Mouse (Mus musculus): ENCODE data around the gene Epb41l3. TPM values are rescaled to one million over a fixed set of nuclear protein-coding genes. Genes with fewer than 3 reads are reported as not detected.

Epb41l3 gene
- polyA plus RNA-seq, 1 experiment from 2014 or later: 115 TPM

DNA sequence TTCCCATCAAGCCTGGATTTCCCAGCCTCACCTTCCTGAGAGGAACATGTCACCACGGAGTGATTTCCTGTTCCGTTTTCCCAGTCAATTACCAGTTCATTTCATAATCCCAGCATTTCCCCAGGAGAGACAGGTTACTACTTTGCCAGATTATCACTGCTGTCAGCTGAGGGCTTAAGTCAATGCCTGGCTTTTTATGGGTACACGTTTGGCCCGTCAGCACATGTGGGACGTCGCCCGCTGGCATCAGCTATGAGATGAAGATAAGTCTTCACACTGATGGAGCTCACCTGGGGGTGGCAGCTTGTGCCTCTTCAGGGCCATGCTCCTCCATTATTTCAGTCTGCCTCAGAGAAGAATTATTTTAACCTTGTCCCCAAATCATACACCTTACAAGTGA is 145.4 kb downstream of the Epb41l3 start:
- no peak overlapping the region for H3K4me2 ChIP-seq (ENCODE audit: low read length)
- no peaks in the 10 kb centered on the region for H3K9me3 ChIP-seq (ENCODE audit: control insufficient read depth, low read length)
- no peaks in the 10 kb centered on the region for H3K36me3 ChIP-seq (ENCODE audit: control insufficient read depth, insufficient read depth, low read length)
- no peaks in the 10 kb centered on the region for H3K27me3 ChIP-seq (replicated peaks; ENCODE audit: control insufficient read depth, insufficient read depth, low read length)
- ATAC-seq: no peak
- 71% methylated on average over 7 of the region's 7 CpGs for WGBS
- H3K4me3 ChIP-seq (ENCODE audit: low read length): no peak overlapping the region
- H3K9ac ChIP-seq (ENCODE audit: low read depth, low read length): no peak overlapping the region
- H3K4me1 ChIP-seq (ENCODE audit: control insufficient read depth, insufficient read depth, low read depth, low read length): no peaks in the 10 kb centered on the region
- no peak overlapping the region for H3K27ac ChIP-seq (ENCODE audit: low read depth, low read length)

- 69% methylated on average over 6 of the region's 6 CpGs for WGBS
- H3K27ac ChIP-seq (ENCODE audit: low read depth, low read length): no peak overlapping the region
- ATAC-seq: no peak
- no peak overlapping the region for H3K9ac ChIP-seq (ENCODE audit: low read depth, low read length)
- H3K9me3 ChIP-seq (ENCODE audit: control insufficient read depth, low read length): no peaks in the 10 kb centered on the region
- H3K4me2 ChIP-seq (ENCODE audit: low read length): no peak overlapping the region
- H3K36me3 ChIP-seq (ENCODE audit: control insufficient read depth, insufficient read depth, low read length): no peaks in the 10 kb centered on the region
- no peak overlapping the region for H3K4me3 ChIP-seq (ENCODE audit: low read length)
- H3K4me1 ChIP-seq (ENCODE audit: control insufficient read depth, insufficient read depth, low read depth, low read length): no peaks in the 10 kb centered on the region
- no peaks in the 10 kb centered on the region for H3K27me3 ChIP-seq (replicated peaks; ENCODE audit: control insufficient read depth, insufficient read depth, low read length)
Observed at GRCm38 (mm10) chr17:69221377-69221776, 145.9 kb downstream of the Epb41l3 start.

GRCm38 (mm10) chr17:69221966-69222692 is 146.6 kb downstream of the Epb41l3 start:
- H3K4me3 ChIP-seq (ENCODE audit: low read length): no peak overlapping the region
- ATAC-seq: no peak
- whole genome bisulfite sequencing: 43% methylated on average over 10 of the region's 10 CpGs
- no peak overlapping the region for H3K4me2 ChIP-seq (ENCODE audit: low read length)
- no peak overlapping the region for H3K9ac ChIP-seq (ENCODE audit: low read depth, low read length)
- H3K9me3 ChIP-seq (ENCODE audit: control insufficient read depth, low read length): no peaks in the 10 kb centered on the region
- no peak overlapping the region for H3K27ac ChIP-seq (ENCODE audit: low read depth, low read length)
- no peaks in the 10 kb centered on the region for H3K27me3 ChIP-seq (replicated peaks; ENCODE audit: control insufficient read depth, insufficient read depth, low read length)
- H3K4me1 ChIP-seq (ENCODE audit: control insufficient read depth, insufficient read depth, low read depth, low read length): no peaks in the 10 kb centered on the region
- no peaks in the 10 kb centered on the region for H3K36me3 ChIP-seq (ENCODE audit: control insufficient read depth, insufficient read depth, low read length)

DNA sequence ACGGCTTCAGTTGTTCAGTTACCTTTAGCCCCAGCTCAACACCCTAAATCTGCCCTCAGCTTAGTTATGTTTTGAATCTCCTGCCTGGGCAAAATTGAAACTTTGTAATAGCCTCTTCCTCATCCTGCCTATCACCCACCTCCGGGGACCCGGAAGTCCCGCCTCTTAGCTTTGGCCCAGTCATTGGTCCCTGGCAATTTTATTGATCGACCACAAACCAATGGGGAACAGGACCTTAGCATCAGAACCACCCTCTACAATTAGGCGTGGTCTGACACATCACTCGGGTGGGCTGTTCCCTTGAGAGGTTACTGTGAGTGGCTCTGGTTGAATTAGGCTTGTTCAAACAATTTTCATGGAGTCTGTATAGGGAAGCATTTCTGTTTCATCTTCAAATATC is 150.5 kb downstream of the Epb41l3 start:
- Histone ChIP-seq H3K27me3 (replicated peaks; ENCODE audit: control insufficient read depth, insufficient read depth, low read length) (no peaks in the 10 kb centered on the region), H3K4me2 (ENCODE audit: low read length) (no peak overlapping the region), H3K9ac (ENCODE audit: low read depth, low read length) (no peak overlapping the region), H3K36me3 (ENCODE audit: control insufficient read depth, insufficient read depth, low read length) (no peaks in the 10 kb centered on the region), H3K27ac (ENCODE audit: low read depth, low read length) (no peak overlapping the region), H3K4me1 (ENCODE audit: control insufficient read depth, insufficient read depth, low read depth, low read length) (peaks cover 7% of the 10 kb centered on the region), H3K9me3 (ENCODE audit: control insufficient read depth, low read length) (no peaks in the 10 kb centered on the region), H3K4me3 (ENCODE audit: low read length) (no peak overlapping the region)
- no peak for ATAC-seq
- 88% methylated on average over 7 of the region's 7 CpGs for WGBS

DNA sequence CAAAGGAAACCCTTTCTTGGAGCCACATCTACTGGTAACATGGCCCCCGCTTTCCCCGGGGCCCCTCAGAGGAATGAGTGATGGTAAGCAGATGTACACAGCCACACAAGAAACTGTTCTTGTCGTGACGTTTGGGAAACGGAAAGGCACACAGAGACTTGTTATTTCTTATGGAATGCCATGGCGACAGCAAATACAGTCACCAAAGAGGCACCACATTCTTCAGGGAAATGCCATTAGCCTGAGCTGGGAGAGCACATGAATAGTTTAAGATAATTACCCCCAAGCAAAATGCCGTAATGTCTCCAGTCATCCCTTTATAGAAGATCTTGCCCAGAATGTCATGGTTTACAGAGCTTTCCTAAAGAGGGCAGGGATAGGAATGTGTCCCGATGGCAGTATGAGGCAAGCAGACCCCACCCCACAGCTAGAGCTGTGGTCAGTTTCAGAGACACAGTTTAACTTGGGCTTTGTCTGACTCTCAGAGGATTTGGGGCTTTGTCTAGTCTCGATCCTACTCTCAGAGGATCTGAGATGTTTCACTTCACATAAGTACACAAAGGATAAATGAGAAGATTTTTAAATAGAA is 152.0 kb downstream of the Epb41l3 start:
- Histone ChIP-seq H3K4me1 (ENCODE audit: control insufficient read depth, insufficient read depth, low read depth, low read length) (peaks cover 14% of the 10 kb centered on the region), H3K9me3 (ENCODE audit: control insufficient read depth, low read length) (no peaks in the 10 kb centered on the region), H3K4me2 (ENCODE audit: low read length) (no peak overlapping the region), H3K4me3 (ENCODE audit: low read length) (no peak overlapping the region), H3K9ac (ENCODE audit: low read depth, low read length) (no peak overlapping the region), H3K27me3 (replicated peaks; ENCODE audit: control insufficient read depth, insufficient read depth, low read length) (no peaks in the 10 kb centered on the region), H3K36me3 (ENCODE audit: control insufficient read depth, insufficient read depth, low read length) (no peaks in the 10 kb centered on the region), H3K27ac (ENCODE audit: low read depth, low read length) (no peak overlapping the region)
- 45% methylated on average over 9 of the region's 9 CpGs for WGBS
- no peak for ATAC-seq

DNA sequence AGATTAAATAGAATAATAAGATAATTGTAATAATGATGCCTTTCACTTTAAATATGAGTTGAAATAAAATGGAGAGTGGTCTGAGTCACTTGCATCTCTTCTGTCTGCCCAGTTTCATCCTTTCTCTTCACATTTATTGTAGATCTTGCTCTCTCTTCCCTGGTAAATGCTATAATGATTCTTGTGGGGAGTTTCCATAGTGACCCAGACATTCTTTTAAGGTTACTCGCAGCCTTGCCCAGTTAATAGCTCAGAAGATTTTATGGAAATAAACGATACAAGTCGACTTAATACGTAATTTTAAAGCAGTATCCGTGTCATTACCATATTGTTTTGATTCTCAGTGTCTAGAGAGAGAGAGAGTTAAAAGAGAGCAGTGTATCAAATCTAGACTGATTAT is 154.0 kb downstream of the Epb41l3 start:
- no peak overlapping the region for H3K9ac ChIP-seq (ENCODE audit: low read depth, low read length)
- H3K9me3 ChIP-seq (ENCODE audit: control insufficient read depth, low read length): no peaks in the 10 kb centered on the region
- no peak for ATAC-seq
- H3K4me3 ChIP-seq (ENCODE audit: low read length): no peak overlapping the region
- no peak overlapping the region for H3K27ac ChIP-seq (ENCODE audit: low read depth, low read length)
- H3K4me2 ChIP-seq (ENCODE audit: low read length): no peak overlapping the region
- 66% methylated on average over 5 of the region's 5 CpGs for WGBS
- H3K4me1 ChIP-seq (ENCODE audit: control insufficient read depth, insufficient read depth, low read depth, low read length): peaks cover 14% of the 10 kb centered on the region
- no peaks in the 10 kb centered on the region for H3K27me3 ChIP-seq (replicated peaks; ENCODE audit: control insufficient read depth, insufficient read depth, low read length)
- no peaks in the 10 kb centered on the region for H3K36me3 ChIP-seq (ENCODE audit: control insufficient read depth, insufficient read depth, low read length)

- Histone ChIP-seq H3K27me3 (replicated peaks; ENCODE audit: control insufficient read depth, insufficient read depth, low read length) (no peaks in the 10 kb centered on the region), H3K4me2 (ENCODE audit: low read length) (no peak overlapping the region), H3K9me3 (ENCODE audit: control insufficient read depth, low read length) (no peaks in the 10 kb centered on the region), H3K4me3 (ENCODE audit: low read length) (no peak overlapping the region), H3K9ac (ENCODE audit: low read depth, low read length) (no peak overlapping the region), H3K27ac (ENCODE audit: low read depth, low read length) (peak overlapping the region; percentile 37; the same call in 1 of the 2 replicates), H3K36me3 (ENCODE audit: control insufficient read depth, insufficient read depth, low read length) (no peaks in the 10 kb centered on the region), H3K4me1 (ENCODE audit: control insufficient read depth, insufficient read depth, low read depth, low read length) (peaks cover 14% of the 10 kb centered on the region)
- peak; percentile 72 for ATAC-seq
- 14% methylated on average over 6 of the region's 6 CpGs for WGBS
Observed at GRCm38 (mm10) chr17:69230131-69230621, 154.7 kb downstream of the Epb41l3 start.

GRCm38 (mm10) chr17:69231360-69231759 is 155.9 kb downstream of the Epb41l3 start:
- 0 out of 2 replicates have a peak, but pooled peaks have one; percentile 7 for ATAC-seq
- Histone ChIP-seq H3K4me2 (ENCODE audit: low read length) (no peak overlapping the region), H3K27me3 (replicated peaks; ENCODE audit: control insufficient read depth, insufficient read depth, low read length) (no peaks in the 10 kb centered on the region), H3K36me3 (ENCODE audit: control insufficient read depth, insufficient read depth, low read length) (no peaks in the 10 kb centered on the region), H3K27ac (ENCODE audit: low read depth, low read length) (peak overlapping the region; percentile 23; the same call in 1 of the 2 replicates), H3K9me3 (ENCODE audit: control insufficient read depth, low read length) (no peaks in the 10 kb centered on the region), H3K4me3 (ENCODE audit: low read length) (no peak overlapping the region), H3K4me1 (ENCODE audit: control insufficient read depth, insufficient read depth, low read depth, low read length) (peaks cover 14% of the 10 kb centered on the region), H3K9ac (ENCODE audit: low read depth, low read length) (peak overlapping the region; percentile 22; the same call in 1 of the 2 replicates)
- WGBS: 45% methylated on average over 5 of the region's 5 CpGs

- 93% methylated on average over 3 of the region's 3 CpGs for WGBS
- Histone ChIP-seq H3K4me1 (ENCODE audit: control insufficient read depth, insufficient read depth, low read depth, low read length) (no peaks in the 10 kb centered on the region), H3K4me3 (ENCODE audit: low read length) (no peak overlapping the region), H3K9ac (ENCODE audit: low read depth, low read length) (no peak overlapping the region), H3K4me2 (ENCODE audit: low read length) (no peak overlapping the region), H3K36me3 (ENCODE audit: control insufficient read depth, insufficient read depth, low read length) (no peaks in the 10 kb centered on the region), H3K27me3 (replicated peaks; ENCODE audit: control insufficient read depth, insufficient read depth, low read length) (no peaks in the 10 kb centered on the region), H3K27ac (ENCODE audit: low read depth, low read length) (no peak overlapping the region), H3K9me3 (ENCODE audit: control insufficient read depth, low read length) (no peaks in the 10 kb centered on the region)
- ATAC-seq: peak; percentile 19; the same call in 1 of the 2 replicates
Observed at GRCm38 (mm10) chr17:69237172-69237571, 161.7 kb downstream of the Epb41l3 start.

Data from hindbrain, embryonic 16.5 days (tissue).